Mouse (Mus musculus): ENCODE results near the gene Zfp668.
"Not testable (repeated sequence)": the region's sequence is repeated elsewhere in the genome, so short reads cannot be mapped to it uniquely, and the experiment has no call there.

Zfp668 gene

DNA sequence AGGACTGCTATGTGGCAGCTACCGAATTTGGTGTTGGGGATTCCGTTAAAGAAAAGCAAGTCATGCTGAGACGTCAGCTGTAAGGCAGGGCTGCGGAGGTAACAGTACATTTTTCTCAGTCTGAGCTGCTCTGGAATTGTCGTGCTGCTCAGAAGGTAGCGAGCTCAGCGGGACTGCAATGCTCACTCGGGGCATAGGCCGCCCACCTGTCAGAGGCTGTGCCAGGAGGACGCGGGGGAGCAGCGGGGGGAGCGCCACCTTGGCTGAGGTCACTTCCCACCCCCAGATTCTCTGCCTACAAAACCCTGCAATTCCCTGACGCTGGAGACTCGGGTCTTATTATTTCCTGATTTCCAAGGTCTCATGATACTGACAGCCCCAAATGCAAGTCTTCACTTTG is 35.7 kb downstream of the Zfp668 start:
- DNase-seq (ENCODE audit: low read depth), result no peak

DNA sequence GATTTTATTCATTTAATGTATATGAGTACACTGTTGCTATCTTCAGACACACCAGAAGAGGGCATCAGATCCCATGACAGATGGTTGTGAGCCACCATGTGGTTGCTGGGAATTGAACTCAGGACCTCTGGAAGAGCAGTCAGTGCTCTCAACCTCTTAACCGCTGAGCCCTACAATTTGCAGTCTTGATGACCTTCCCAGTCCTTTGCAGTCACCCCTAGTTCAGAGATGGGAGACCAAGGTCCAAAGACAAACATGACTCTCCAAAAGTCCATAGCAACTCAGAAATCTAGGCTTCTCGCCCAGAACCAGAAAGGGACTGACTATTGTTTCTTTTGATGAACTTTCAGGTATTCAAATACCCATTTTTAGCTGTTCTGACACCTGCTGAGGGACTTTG is 36.6 kb downstream of the Zfp668 start:
- DNase-seq (ENCODE audit: low read depth), result not testable (repeated sequence)

DNA sequence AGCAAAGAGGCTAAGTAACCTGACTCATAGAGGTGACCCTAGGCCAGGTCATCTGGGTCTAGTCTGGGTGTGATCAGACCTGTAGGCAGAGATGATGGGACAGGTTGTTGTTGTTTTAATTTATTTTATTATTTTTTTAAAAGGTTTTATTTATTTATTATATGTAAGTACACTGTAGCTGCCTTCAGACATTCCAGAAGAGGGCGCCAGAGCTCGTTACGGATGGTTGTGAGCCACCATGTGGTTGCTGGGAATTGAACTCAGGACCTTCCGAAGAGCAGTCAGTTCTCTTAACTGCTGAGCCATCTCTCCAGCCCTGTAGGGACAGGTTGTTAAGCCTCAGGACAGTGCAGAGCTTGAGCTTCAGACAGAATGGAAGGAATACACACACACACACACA is 38.8 kb downstream of the Zfp668 start:
- not testable (repeated sequence) for DNase-seq (ENCODE audit: low read depth)

DNA sequence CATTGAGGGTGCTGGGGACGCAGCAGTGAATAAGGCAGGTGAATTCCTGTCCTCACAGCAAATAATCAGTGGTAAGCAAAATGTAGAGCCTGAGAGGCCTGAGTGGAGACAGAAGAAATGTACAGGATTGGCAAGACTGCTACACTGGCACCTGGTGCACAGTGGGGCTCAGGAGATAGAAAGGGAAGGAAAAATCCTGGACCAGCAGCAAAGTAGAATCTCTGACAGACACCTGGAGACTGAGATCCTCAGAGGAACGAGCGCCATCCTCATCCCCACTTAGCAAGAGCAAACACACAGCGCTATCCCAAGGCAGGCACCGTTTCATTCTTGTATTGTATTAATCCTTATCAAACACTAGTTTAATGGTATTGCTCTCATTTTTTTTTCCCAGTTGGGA is 39.2 kb downstream of the Zfp668 start:
- DNase-seq (ENCODE audit: low read depth), result no peak

DNA sequence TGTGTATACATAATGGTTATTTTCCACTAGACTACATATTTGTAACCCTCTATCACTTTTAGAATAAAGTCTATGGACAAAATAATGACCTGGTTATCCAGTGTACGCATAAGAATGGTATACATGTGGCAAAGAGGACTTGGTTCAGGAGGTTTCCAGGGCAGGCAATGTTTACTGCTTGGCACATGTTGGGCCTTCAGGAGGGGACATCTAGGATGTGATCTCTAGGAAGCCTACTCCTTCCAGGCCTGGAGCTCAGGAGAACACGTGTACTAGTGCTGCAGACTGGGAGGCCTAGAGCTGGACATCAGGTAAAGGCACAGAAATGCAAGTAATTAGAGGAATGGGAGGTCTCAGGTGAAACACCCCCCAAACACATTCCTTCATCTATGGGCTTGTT is 41.1 kb downstream of the Zfp668 start:
- no peak for DNase-seq (ENCODE audit: low read depth)

DNA sequence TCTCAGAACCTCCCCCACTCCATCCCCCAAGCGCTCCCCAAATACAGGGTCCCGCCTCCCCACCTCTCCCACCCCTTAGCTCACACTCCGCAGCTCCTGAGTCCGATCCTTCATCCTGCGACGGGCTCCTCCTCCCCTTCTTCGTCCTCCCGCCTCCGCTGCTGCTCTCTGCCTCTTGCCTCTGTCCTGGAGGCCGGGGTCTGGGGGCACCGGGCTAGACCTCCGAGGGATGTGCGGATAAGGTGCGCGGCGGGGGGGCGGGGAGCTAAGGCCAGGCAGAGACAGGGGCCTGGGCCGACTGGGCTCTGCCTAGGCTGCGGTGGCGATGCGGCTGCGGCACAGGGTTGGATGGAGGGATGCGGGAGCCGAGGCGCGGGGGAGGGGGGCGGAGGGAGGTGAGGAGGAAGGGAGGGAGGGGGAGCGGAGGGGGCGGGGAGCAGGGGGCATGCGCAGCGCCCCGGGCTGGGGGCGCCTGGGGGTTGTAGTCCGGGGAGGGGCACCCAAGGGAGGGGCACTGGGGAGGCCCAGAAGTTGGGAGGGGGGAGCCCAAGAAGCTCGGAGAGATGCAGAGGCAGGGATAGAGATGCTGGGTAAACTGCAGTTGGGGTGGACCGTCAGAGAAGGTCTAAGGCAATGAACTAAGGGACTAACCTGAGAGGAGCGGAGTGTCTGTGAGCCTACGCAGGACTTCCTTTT is 52.3 kb downstream of the Zfp668 start, which contains the start of the genes Stx4a and Stx1b:
Gene Stx4a (plus strand): TSS at position 119 of the 696 bp plus-strand sequence.
Gene Stx1b (minus strand): TSS at position 374 of the 696 bp plus-strand sequence.
- DNase-seq (ENCODE audit: low read depth), result no peak

DNA sequence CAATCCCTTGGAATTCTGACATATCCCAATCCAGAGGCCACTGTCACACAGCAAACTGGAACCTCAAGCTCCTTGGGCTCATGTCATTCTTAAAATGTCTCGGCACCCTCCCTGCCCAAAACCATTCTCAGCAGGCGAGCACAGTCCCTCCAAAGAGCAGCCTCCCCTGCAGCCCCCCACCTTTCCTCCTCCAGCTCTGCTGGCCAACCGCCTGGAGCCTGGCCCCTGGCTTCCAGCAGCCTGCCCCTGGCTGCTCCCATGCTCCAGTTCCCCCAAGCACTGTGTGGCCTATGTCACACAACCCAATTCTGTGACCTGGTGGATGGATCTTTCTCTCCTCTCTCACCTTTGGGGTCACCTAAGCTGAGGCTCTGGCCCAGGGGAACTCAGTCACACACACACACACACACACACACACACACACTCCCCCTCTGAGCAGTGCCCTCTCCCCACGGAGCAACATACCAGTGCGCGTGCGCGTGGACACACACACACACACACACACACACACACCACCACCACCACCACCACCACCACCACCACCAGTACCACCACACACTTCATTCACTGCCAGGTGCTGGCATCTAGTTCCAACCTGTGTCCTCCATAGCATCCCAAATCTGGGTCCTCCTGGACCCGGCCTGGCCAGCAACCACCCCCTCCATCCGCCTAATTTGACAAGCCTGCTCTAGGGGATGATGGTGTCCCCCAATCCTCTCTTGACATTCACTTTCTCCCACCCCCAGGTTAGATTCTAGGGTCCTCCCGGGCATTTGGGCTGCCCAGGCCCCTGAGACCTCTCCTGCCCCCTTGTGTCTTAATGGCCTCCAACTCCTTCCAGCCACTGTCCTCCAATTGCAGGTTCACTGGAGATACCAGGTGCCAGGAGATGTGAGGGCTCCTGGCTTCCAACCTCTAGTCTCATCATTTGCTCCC is 53.1 kb downstream of the Zfp668 start:
- DNase-seq (ENCODE audit: low read depth), result no peak

DNA sequence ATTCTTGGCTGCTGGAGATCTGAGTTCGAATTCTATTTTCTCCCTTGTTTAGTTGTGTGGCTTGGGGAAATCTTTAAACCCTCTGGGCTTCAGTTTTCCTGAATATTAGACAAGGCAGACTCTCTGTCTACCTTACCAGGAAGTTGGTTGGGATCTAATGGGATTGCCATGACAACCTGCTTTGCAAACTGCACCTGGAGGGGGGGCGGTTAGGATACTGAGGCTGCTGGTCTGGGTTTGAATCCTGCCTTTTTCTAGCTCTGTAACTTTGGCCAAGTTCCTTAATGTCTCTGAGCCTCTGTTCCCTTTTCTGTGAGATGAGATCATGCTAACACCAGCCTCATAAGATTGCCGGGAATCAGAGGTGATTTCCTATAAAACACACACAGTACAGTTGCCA is 54.1 kb downstream of the Zfp668 start:
- DNase-seq (ENCODE audit: low read depth), result no peak

DNA sequence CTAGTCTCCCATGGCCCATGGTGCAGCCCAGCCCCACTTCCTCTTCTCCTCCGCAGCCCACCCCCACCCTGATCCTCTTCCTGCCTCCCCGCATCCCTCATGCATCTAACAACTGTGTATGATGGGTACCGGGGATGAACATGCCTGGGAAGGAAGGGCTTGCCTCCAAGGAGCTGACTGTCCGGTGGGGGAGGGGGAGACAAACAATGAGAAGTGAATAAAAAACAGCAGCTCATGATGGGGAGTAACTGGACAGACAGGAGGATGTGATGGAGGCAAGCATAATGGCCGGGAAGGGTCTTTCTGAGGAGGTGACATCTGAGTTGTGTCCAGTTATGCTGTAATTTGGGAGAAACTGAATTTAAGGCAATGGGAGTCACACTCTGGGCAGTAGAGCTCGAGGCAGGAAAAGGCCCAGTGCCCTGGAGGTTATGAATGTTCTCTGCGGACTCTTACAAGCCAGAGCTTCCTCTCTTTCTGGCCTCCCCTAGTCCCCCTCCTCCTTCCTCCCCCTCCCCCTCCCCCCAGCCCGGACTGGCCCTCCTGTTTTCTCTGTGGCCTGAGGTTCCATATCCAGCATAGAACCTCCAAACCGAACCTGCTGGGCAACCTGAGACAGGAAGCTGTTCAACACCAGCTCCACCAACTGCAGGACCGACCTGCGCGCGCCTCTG is 55.7 kb downstream of the Zfp668 start:
- no peak for DNase-seq (ENCODE audit: low read depth)

DNA sequence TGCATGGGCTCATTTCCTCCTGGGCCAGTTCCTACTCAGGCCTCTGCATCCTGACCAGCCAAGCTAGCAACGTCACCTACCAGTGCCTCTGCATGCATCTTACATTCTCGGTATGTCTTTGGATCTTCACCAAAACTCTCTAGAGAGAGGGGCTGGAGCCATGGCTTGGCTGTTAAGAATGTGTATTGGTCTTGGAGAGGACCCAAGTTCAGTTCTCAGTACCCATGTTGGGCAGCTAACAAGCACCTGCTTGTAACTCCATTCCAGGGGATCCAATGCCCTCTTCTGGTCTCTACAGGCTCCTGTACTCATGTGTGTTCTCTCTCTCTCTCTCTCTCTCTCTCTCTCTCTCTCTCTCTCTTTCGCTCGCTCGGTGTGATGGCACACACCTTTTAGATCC is 58.9 kb downstream of the Zfp668 start:
- DNase-seq (ENCODE audit: low read depth), result no peak

DNA sequence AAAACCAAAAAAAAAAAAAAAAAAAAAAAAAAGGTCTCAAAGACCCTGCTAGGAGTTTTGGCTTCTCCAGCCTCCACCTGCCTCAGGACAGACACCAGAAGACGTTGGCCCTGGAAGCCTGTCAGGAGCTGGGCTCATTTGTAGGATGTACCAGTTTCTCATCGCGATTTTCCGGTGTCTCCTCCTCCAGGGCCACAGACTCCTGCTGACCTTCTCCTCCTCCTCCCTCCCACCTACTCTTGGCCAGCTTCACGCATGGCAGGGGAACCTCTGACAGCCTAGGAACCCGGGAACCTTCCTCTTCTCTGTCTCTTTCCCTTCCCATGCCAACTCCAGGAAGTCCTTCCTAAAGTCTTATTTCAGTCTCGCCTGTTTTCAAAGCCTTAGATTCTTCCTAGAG is 59.6 kb downstream of the Zfp668 start:
- DNase-seq (ENCODE audit: low read depth), result no peak

DNA sequence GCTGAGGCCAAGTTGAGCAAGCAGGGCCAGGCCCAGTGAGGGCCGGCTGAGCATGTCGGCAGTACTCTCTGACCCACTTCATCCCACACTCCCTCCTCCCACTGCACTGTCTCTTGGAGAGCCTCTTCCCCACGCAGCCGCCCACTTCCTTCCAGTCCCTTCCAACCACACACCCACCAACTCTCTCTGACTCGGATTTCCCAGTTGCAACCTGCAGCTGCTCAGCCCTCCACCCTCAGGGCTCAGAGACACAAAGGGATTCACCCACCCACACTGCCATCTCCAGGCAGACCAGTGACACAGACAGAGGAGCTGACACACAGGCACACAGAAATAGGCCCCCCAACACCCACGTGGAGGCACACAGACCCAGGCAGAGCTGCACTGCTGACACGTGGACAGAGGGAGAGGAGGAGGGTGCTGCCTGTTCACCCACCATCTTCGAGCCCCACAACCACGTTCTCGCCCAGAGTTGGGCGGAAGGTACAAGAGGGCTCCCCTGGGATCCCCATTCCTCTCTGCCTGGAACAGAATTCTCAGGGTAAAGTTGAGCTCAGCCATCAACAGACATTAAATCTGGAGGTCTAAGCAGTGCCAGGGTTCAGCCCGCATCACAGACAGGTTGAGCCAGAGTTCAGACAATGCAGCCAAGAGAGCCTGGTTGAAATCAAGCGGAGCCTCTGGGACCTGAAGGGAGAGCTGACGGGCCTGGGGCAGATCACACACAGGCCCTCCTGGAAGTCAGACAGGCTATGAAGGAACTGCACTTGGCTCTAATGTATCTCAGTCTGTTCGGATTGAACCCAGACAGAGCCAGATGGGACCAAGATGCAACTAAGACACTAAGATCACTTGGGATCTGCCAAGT is 60.4 kb downstream of the Zfp668 start:
- DNase-seq (ENCODE audit: low read depth), result no peak

DNA sequence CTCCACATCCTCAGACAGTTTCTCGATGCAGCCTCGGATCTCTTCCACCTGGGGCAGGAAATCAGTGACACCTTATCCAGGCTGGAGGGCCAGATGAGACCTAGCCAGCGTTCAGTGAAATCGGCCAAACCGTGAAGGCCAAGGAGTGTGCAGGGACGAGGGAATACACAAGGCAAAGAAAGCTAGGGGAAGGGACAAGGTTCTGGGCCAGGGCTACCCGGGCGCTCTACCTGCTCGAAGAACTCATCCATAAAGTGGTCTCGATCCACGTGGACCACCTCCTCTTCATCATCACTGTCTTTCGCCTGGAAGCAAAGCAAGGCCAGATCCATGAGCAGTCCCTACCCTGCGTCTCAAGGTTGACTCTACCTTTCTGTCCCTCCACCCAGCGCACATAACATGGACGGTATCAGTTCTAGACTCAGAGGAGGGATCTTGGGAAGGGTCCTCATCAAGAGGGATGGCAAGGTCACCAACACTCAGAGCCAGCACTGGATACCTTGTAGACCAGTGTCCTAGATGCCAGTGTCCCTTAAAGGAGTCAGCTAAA is 61.4 kb downstream of the Zfp668 start:
- no peak for DNase-seq (ENCODE audit: low read depth)

DNA sequence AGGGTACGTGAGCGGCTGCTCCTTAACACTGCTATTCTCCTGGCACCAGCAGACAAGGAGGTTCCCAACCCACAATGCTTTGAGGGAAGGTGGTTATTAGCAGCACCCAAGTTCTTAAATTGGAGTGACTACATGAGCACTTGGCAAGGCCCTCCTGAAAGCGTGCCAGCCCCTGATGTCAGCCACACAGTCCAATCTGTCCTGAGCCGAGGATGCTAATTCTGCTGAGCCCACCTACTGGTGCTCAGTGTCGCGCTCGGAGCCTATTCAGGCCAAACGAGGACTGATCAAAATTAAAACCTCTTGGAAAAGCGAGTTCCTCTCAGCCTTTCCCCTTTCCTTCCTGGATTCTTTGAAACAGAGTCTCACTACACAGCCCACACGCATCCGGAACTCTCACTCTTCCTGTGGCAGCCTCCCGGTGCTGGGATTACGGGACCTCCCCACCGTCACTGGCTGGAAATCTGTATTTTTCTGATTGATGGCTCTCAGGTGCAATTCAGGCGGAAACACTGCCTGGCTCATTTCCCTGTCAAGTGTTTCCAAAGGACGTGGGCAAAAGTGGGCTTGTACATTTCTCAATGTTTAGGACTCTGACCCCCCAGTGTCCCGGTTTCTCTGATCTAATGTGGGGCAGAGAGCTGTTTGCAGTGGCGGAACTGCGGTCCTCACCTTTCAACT is 62.2 kb downstream of the Zfp668 start:
- DNase-seq (ENCODE audit: low read depth), result no peak

DNA sequence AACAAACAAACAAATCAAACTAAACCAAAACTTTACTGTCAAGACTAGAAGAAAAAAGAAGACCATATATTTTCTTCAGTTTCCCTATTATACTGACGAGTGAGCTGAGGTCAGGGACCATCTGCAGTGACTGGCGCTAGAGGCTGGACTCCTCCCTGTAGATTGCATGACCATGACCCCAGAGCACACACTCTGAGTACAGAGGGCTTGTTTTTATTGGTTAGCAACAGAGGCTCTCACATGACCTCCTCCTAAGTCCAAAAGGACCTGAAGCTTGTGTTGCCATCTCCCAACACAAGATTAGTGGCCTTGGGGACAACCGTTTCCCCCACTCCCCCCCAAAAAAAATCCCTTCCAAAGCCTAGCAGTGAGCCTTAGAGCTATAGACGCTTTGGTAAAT is 62.8 kb downstream of the Zfp668 start:
- DNase-seq (ENCODE audit: low read depth), result no peak

Data from fibroblast of lung, adult 2 months (primary cell).